Mouse (Mus musculus): ENCODE measurements around the gene Gm28043.

DNA sequence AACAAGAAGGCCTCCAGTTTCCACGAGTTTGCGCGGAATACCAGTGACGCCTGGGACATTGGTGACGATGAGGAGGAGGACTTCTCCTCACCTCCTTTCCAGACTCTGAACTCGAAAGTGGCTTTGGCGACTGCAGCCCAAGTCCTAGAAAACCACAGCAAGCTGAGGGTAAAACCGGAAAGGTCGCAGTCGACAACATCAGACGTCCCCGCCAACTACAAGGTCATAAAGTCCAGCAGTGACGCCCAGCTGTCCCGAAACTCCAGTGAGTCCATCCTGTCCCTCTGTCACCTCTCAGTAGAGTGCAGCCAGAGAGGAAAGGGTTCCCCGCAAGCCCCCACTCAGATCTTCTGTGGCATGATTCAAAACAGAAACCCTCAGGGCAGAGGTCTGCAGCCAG, 46.2 kb upstream of the Gm28043 start:
- no peak for TF ChIP-seq CTCF (IDR thresholded peaks at IDR 0.05; ENCODE audit: low read depth)
- TF ChIP-seq EP300 (optimal IDR thresholded peaks at IDR 0.05) = no peak

All from stomach, postnatal 0 days (tissue).